Mouse (Mus musculus): Measurements from ENCODE around the gene Csf3r.
A peak's percentile ranks its signal among the peaks of the same experiment; 100 is the strongest.
"Not testable (repeated sequence)": the region's sequence is repeated elsewhere in the genome, so short reads cannot be mapped to it uniquely, and the experiment has no call there.

Gene Csf3r

DNA sequence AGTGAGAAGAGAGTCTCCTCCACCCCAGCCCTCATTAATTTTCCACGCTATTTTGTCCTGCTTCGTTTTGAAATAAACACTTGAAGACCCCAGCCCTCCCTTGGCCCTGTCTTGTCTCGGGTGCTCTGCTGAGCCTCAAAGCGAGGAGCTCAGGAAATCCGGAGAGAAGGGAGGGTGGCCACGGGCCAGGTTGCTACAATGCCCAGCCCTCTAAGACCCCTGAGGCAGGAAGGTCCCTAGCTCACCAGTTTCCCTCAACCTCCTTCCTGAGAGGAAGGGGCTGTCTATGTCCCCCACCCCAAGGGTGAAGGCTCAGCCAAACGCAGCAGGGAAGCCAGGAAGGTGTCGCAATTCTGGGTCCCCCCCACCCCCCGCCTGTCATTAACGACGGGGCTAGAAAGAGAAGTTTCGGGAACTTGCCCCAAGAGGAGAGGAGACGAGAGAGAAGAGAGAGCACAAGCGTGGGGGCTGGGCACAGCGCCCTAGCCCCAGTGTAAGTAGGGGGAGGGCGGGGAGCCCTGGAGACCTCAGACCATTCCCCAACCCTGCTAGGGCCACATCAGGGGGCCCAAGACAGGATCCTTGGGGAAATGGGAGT is at the start of gene Csf3r:
TSS of gene Csf3r (plus strand) at position 248 of the 598 bp plus-strand sequence.
- DNase-seq (ENCODE audit: low spot score): no peak

DNA sequence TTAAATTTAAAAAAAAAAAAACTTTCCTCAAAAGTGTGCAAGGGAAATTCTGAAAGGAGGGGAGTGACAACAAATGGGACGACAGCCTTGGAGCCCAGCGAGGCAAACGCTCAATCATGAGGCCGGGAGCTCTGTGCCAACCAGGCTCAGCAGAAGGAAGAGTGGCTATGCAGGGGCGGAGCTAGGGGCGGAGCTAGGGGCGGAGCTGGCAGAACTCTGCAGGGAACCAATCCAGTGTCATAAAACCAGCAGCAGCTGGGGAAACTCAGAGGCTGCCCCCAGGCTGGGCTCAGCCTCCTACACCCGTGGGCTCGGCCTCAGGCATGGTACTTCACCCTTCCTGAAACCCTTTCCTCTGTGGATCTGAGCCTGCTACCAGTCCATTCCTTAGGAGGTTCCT is 46.6 kb upstream of the Csf3r start:
- DNase-seq (ENCODE audit: low spot score): no peak

DNA sequence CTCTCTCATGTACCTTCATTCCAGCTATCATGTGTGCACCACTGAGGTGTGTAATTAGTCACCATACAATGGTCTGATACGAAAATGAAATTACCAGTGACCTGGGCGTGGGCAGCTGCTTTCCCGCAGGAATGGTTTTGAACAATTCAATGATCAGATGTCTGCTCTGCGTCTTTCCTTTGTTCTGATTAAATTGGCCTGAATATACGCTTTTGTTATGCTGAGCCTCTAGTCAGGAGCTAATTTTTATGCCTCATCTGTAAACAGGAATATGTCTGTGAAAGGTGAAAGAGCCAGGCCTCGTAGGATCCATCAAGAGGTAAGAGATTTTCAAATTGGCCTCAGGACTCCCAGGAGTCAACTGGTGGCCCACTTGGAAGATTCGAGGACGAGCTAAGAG is 41.1 kb upstream of the Csf3r start:
- DNase-seq (ENCODE audit: low spot score): no peak

DNA sequence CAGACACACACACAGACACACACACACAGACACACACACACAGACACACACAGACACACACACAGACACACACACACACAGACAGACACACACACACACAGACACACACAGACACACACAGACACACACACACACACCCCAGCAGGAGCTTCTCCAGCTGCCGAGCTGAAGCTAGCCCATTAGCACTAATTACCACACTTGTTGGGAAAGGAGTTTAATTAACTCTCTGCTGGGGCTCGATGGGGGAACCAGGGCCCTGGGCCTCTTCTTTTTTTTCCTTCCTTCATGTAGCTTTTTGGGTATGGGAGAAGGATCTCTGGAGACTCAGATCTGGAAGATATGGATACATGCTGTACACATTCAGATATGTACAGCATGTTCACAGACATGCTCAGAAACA is 38.6 kb upstream of the Csf3r start:
- DNase-seq (ENCODE audit: low spot score): not testable (repeated sequence)

DNA sequence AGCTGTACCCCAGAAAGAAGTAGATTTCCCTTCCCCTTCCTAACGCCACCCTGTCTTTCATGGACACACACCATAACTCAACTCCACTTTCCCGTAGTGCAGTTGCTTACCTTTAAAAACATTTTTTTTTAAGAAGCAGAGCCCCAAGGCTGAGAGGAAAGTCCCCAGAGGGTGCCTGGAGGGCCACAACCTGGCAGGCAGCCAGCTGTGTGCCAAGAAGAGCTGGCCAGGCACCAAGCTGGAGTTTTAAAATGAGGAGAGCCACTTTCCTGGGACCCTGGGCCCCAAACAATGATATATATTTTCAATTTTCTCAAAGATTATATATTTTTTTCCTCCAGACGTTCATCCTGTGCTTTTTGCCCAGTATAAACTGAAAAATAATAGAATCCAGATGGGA is 37.3 kb upstream of the Csf3r start:
- no peak for DNase-seq (ENCODE audit: low spot score)

DNA sequence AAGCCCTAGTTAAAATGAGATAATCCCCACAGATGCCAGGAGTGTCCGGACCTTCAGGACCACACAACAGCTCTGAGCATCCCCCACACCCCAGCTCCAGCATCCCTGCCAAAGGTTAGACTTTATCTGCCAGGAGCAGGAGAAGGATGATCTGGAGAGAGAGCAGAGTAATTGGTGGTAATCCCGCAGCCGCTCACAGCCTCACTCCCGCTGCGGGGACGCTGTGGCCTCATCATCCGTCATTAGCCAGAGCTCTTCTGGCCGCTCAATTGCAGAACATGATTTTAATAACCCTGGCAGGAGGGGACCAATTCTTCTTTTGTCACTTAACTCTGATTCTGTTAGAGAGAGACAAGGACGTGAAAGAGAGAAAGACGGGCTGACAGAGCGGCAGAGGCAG is 35.3 kb upstream of the Csf3r start:
- DNase-seq (ENCODE audit: low spot score): no peak

DNA sequence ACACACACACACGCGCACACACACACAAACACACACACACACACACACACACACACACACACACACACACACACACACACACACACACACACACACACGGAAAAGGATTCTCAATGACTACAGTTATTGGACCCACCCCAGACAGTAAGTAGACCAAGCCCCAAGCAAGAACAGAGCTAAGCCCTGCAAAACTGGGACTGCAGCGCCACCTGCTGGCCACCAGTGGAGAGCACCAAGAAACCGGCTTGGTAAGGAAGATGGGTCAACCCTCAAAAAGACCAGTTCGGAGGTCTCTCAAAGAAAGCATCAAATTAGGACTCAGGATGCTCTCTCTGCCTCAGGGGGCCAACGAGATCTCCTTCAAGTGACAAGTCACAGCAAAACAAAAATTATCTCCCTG is 34.2 kb upstream of the Csf3r start:
- DNase-seq (ENCODE audit: low spot score): peak; percentile 52

DNA sequence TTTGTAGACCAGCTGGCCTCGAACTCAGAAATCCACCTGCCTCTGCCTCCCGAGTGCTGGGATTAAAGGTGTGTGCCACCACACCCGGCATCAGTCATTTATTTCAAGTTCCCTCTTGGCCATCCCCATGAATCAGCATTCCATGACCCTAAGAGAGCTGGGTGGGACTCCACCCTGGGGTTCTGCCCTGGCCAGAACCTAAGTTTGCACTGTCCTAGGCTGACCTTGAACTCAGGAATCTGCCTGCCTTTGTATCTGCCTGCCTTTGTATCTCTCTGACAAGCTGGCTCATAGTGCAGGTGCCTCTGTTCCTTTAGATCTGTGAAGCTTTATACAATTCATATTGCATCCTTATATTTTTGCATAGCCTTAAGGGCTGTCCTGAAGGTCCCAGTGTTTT is 32.1 kb upstream of the Csf3r start:
- DNase-seq (ENCODE audit: low spot score): no peak

DNA sequence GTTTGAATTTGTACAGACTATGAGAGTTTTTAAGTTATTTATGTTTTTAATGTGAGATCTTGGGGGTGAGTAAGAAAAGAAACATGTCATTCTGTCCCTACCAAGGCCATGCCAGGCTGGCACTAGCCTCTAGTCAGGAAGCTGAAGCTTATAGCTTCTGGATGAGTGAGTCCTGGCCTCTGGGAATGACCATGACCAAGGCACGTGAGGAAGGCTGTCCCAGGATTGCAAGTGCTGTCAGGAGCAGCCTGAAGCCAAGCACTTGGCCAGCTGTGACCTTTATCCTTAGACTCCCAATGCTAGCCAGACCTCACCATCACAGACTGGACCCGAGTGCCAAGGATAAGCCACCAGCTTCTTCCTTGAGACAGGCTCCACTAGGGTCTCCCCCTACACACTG is 31.4 kb upstream of the Csf3r start:
- DNase-seq (ENCODE audit: low spot score): peak; percentile 11

DNA sequence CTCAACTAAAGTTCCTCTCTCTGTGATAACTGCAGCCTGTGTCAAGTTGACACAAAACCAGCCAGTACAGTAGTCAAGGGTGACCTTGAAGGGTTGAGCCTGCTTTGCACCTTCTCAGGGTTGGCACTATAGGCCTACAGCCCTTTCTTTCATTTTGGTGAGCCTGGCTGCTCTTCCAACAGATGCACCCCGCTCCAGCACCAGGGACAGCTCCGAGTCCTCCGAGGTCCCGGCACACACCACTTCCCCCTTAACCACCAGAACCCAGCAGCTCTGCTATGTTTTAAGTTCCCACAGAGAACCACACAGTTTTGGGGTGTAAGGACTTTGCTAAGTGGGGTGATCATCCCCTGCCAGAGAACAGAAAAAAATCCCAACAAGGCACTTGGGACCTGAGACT is 27.8 kb upstream of the Csf3r start:
- no peak for DNase-seq (ENCODE audit: low spot score)

DNA sequence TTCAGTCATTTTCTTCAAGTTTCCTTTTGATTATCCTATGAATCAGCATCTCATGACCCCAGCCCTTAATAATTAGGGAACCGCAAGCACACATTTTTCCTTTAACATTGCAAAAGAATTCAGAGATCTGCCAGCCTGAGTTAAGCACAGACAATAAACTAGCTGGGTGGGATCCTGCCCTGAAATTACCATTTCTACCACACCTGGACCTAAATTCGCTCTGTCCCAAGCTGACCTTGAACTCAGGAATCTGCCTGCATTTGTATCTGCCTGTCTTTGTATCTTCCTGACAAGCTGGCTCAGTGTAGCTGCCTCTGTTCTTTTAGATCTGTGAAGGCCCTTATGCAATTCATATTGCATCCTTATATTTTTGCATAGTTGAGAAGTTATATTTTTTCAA is 26.5 kb upstream of the Csf3r start:
- DNase-seq (ENCODE audit: low spot score): no peak

DNA sequence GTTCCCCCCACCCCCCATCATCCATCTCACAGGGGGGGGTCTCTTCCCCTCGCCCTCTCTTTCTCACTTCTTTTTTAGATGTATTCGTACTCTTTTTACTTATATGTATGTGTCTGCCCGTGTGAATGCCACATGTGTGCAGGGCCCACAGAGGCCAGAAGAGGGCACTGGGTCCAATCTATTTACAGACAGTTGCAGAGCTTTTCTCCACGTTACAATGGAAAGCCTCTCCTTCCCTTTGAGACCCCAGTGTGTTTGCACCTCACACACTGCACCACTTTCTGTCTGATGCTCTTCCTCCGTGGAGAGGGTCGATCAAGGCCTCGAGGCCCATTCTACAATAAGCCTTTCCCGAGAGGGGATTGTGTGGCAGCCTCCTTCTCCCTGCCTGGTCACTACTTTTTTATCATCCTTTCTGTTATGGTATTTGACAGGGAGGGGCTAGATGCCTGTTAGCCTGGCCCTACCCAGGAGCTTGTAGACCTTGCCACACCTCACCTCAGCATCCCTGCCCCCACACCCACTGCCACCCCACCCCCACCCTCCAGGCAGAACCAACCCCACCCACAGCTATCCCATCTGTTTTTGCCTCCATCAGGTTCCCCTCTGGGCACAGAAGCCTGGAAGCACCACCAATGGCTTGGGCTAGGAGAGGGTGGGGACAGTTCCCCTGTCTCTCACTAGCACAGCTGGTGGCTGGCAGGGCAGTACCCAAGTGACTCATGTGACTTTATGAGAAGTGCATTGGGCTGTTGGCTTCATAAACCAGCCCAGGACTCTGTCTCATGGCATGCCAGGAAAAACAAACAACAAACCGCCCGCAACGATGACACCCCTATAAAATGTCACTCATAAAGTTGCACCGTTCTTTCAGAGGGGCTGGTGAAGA is 22.8 kb upstream of the Csf3r start:
- no peak for DNase-seq (ENCODE audit: low spot score)

DNA sequence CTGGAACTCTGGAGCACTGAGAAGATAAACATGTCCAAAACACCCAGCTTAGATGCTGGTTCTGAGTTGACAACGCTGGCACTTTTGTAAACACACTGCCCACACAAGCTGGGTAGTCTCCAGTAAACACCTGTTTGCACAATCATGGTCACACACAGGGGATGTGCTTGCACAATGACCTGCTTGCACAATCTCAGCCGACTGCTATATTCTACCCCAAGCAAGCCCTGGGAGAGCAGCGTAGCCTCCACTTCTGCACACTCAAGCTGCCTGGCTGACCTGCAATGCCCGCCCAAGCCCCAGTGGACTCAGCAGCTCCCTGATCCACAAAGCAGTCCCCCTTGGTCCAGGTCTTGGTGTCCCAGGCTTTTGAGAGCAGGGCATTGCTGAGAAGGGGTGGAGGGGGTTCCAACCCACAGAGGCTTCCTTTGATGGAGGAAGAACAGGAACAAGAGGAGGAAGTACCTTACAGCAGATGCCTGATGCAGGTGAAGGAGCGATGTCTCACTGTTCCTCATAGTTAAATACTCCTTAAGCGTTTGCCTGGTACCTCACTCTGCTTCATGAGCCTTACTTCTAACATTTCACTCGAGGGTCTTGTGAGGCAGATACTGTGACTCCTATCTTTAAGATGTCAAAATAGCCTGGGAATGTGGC is 6.5 kb upstream of the Csf3r start:
- peak; percentile 11 for DNase-seq (ENCODE audit: low spot score)

DNA sequence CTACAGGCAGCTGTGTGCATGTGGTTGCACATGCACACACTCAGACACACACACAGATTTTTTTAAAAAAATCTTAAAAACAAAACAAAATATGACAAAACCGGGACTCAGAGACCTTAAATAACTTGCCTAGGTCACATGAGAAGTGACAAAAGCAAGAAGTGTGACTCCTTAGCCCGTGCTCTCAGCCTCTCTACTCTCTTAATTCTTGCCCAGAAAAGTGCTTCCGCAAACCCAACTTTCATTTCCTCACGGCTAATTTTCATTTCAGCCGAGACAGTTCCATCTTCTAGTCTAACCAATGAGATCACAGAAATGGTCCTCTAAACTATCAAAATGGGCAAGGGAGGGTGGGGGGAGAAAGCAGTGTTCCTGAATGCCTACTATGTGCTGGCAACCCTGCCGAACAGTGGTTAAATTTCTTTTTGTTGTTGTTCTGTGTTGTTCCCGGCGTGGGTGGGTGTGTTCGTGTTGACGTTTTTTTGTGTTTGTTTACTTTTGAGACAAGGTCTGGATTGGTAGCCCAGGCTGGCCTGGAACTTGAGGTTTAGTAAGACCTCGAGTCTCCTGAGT is 5.3 kb upstream of the Csf3r start:
- DNase-seq (ENCODE audit: low spot score): no peak

DNA sequence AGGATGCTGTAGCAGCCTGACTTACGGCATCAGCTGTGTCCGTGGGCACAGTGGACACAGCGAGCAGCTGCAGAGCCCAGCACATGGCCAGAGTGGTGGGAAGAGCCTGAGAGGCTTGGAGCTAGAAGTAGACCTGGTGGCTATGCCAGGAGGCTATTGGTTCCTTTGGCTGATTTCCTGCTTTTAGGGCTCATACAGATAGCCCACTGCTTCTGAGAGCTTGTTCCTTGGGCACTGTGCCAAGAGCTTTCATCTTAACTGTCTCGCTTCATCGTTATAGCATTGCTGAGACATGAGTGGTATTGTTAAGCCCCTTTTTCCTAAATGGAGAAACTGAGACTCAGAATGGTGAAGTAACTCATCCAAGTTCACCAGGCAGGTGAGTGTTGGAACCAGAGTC is 1.5 kb downstream of the Csf3r start:
- no peak for DNase-seq (ENCODE audit: low spot score)

DNA sequence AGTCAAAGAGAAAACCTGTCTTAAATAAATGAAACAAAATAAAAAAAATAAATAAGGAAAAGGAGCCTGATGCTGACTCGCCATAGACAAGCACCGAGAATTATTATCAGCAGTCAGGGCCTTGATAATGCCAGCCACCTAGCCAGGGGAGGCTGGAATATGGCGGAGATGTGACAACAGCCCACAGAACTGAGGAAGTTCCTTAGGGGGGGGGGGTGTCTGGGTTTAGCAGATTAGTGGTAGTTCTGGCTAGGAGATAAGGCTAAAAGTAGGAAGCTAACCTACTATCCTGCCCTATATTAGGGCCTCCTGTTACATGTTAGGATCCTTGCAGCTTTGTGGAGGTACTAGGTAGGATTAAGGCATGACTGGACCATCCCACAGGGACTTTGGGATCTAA is 3.6 kb downstream of the Csf3r start:
- no peak for DNase-seq (ENCODE audit: low spot score)

DNA sequence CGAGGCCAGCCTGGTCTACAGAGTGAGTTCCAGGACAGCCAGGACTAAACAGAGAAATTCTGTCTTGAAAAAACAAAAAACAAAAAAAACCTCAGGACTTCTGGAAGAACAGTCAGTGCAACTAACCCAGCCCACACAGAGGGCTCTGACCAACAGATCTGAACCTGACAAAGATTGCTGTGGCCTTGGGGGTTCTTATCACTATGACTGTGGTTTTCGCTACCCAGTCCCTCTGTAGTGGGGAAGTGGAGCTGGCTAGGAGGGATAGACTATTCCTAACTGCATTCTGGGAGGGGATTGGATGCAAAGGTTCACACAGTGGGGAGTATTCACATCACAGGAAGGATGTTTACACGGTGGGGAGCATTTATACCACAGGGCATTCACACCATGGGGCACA is 4.7 kb downstream of the Csf3r start:
- DNase-seq (ENCODE audit: low spot score): no peak

DNA sequence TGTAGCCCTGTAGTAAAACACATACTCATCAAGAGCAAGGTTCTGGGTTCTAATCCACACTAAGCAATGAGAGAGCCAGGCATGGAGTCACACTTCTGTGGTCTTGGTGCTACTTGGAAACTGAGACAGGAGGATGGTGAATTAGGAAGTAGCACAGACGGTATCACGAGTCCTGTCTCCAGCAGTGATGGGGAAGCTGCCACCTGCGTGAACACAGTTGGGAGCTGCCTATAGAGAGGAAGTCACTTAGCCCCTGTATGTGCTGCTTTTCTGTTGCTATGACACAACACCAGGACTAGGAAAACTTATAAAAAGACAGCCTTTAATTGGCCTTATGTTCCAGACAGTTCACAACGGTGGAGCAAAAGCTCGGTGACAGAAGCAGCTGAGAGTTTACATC is 6.4 kb downstream of the Csf3r start:
- DNase-seq (ENCODE audit: low spot score): no peak

DNA sequence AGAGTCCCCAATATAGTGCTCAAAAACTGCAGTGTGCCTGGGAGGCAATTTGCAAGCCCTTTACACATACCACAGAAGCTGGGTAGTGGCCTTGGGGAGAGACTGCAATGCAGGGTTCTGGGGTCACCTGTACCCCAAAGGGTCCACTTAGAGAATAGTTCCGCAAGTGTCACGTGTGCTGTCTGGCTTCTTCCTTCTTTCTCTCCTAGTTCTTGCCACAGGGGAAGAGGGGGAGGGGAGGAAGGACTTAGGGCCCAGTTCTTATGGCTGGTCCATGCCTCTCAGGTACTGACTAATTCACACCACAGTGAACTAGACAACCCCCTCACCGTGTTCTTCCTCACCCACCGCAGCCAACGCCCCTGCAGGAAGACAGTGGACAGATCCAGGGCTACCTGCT is 11.1 kb downstream of the Csf3r start:
- DNase-seq (ENCODE audit: low spot score): no peak

DNA sequence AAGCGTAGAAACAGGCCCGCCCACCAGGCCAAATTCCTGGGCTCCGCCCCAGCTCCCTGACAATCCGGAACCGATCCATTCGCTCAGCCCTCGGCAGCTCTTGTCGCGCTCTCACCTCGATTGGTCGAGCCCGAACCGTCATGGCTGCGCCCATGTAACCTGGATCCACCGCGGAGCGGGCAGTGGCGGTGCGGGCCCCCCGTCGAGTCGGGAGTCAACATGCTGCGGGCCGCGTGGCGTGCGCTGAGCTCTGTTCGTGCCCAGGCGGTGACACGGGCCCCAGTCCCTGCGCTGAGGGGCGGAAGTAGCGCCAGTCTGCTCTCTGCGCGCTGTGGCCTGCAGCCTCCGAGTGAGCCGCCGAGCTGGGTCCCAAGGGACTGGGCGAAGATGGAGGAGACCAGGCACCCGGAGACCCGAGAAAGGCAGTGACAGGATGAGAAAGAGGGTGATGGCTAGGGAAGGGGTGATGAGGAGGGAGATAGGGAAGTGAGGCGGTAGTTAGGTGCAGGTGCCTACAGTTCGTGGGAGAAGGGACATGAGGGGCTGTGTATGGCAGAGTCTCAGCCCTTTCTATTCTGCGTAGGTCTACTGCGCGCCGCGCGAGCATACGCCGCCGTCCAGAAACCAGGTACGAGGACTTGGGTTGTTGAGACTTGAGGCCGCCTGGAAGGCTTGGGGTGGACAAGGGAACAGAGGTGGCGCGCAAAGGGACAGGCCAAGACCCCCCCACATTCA is 22.7 kb downstream of the Csf3r start, which contains the start of gene Mrps15:
TSS of gene Mrps15 (plus strand) at position 75 of the 735 bp plus-strand sequence.
- peak; percentile 89 for DNase-seq (ENCODE audit: low spot score)

DNA sequence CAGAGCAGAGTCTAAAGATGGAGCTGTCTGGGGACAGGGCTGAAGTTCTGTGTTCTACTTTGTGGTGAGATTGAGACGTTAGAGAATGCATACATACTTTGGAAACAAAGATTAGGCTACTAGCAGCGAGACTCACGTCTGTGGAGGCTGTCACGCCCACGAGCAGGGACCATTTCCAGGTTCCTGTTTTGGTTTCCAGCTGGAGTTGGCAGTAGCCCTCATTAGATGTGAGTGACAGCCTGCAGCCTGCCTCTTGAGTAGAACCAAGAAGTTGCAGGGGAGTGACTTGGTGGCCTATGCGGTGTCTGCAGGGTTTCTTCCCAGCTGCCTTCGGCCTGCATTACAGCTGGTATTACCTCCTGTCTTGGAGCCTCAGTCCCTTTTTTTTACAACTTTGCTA is 27.3 kb downstream of the Csf3r start:
- peak; percentile 14 for DNase-seq (ENCODE audit: low spot score)

All from adipocyte (in vitro differentiated cells).